Mouse (Mus musculus) adrenal gland, postnatal 25 days (tissue): ENCODE measurements around the gene Hes1. TPM values are rescaled to one million over a fixed set of nuclear protein-coding genes. Genes with fewer than 3 reads are reported as not detected.
"Not testable (repeated sequence)": the region's sequence is repeated elsewhere in the genome, so short reads cannot be mapped to it uniquely, and the experiment has no call there.

ENCODE experiments used
- DNase-seq: peaks from one replicate; pipeline ENCODE4 v3.0.0; 2021; ENCODE audit warnings: mixed read lengths
- total RNA-seq: library from RNA; stranded (reverse); gene quantifications from 2 replicates; pipeline ENCODE4 v1.2.3, GENCODE M21; 2021

Hes1 gene
- total RNA-seq, 1 experiment from 2014 or later = 32.5 TPM

DNA sequence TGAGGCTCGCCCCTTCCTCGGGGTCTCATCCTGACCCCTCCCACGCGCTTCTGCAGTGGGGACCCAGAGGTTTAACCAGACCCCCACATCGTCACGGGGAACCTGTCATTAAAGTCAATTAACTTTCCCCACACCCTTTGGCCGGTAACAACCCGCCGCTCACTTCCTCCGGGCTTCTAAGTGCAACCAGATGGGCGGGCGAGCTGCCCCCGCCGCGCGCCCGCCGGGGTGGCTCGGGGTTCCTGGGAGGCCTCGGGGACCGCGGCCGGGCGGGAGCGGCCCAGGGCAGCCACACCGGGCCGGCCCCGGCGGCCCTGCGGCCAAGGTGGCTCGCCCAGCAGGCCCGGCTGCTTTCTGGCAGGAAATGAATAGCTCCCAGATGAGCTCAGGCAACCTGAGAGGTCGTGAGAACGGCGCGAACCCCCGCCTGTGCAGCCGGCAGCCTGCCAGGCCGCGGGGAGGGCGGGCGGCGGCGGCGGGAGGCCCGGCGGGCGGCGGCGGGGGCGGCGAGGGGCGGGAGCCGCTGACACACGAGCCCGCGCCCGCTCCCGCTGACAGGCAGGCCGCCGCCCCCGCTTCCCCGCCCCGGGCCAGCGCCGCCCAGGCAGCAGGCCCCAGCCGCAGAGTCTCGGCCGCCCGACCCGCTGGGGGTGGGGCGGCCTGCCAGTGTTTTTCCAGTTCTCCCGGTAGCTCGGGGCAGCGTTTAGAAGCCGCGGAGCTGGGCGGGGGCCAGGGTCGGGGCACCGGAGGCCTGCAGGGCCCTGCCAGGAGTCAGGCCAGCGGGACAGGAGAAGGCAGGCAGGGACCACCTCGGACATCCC lies 6.0 kb downstream of the Hes1 start:
- DNase-seq = peak; percentile 95

DNA sequence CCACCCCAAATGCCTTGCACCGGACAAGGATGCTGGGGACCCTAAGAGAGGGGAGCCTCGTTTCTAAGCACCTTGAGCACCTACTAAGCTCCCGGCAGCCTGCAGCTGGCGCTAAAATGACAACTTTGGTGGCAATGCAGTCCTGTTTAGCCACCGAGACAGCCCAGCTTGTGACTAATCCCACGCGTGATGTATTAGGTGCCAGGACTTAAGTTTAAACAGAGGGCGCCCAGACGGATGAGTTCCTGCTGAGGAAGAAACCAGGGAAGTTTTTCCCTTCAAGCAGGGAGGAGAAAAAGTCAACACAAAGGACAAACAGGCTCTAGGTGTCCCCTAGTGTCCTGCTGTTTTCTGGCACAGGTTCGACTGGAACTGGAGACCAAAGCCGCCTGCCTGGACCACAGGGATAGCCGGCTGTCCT lies 6.6 kb downstream of the Hes1 start:
- DNase-seq = no peak

DNA sequence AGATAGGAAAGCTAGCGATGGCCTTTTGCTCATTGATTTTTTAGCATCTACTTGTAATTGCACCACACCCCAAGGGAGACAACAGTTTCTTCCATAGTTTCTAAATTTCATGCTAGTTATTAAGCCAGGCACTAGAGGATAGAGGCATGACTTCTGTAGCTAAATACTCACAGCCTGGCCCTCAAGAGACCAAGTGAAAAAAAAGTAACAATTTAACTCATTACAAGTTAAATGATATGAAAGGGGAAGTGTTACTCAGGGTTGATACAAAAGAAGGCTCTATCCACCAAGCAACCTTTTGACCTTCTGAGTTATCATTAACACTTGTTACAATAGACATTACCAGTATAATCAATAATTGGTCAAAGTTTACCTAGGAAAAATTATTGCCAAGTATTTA lies 9.1 kb downstream of the Hes1 start:
- no peak for DNase-seq

DNA sequence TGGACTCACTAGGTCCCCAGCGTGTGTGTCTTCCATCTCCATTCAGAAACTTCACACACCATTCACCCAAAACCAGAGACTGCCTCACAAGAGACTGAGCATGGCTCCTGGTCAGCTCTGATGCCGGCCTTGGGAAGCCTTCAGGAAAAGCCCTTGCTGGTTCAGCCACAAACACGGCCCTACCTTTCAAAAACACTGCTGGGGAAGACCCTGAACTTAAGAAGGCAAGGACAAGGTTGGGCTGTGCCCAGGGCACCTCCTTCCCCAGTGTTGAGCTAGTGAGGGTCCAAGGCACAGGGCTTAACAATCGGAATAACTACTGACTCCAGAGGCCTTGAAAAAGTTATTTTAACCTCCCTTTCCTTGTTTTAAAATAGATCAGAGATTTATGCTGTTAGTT lies 17.3 kb downstream of the Hes1 start:
- no peak for DNase-seq

DNA sequence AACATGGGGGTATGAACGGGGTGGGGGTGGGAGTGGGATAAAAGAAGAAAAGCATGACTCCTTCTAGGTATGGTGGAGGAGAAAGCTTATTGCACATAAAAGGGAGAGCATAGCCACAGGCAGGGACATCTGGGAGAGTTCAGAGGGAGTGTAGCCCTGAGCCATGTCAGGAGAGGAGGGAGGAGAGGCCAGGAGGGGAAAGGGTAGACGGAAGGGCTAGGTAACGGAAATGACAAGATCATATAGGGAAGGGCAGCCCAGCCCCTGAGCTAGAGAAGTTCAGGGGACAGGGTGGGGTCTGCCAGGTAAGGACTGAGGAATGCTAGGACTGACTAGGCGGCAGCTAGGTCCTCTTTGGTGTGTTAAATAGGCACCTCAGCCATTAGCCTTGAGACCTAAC lies 17.8 kb downstream of the Hes1 start:
- DNase-seq = no peak

DNA sequence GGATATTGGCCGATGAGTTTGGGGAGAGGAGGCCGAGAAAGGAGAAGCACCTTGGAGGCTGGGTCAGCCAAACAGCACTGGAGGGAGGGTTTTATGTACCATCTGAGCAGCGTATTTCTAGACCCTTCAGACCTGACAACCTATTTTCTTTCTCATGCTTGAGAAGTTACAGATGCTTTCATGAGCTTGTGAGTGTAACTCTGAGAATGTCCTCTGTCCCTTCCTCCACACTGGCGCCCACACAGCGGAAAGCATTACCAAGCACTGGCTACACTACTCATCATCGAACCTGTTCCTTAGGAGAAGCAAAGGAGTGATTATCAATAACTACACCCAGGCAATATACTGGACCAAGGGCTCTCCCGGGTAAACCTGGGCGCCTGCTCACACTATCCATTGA lies 18.8 kb downstream of the Hes1 start:
- DNase-seq = no peak

DNA sequence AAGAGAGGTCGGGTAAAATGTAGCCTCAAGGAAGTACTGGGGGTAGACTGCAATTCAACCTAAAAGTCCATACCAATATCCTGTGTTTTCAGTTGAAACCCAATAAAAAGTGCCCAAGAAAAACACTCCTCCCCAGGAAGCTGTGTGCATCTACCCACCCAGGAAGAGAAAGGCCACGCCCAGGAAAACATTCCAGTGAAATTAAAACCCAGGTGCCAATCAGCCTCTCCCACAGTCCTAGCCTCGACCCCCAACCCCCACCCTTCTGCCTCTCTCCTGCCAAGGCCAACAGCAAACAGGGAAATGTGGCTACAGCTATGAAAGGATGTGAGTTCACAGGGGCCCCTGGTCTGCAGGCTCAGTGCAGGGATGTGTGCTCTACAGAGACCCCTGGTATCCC lies 19.4 kb downstream of the Hes1 start:
- DNase-seq = no peak

DNA sequence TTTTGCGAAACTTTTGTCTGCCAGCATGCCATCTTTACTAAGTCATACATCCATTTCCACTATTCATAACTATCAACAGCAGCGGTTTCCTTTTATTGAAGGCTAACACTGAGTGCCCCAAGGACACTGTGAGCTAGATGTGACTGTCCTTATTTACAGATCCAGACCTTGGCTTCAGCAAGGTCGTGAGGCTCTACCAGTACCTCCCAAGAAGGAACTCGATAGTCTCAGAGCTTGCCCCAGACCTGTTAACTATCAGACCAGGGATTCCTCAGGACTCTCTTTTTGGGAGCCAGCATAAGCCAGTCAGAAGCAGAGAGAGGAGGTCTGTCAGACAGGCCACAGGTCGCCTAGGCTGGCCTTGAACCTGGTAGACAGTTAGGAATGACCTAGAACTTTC lies 24.5 kb downstream of the Hes1 start:
- DNase-seq = no peak

DNA sequence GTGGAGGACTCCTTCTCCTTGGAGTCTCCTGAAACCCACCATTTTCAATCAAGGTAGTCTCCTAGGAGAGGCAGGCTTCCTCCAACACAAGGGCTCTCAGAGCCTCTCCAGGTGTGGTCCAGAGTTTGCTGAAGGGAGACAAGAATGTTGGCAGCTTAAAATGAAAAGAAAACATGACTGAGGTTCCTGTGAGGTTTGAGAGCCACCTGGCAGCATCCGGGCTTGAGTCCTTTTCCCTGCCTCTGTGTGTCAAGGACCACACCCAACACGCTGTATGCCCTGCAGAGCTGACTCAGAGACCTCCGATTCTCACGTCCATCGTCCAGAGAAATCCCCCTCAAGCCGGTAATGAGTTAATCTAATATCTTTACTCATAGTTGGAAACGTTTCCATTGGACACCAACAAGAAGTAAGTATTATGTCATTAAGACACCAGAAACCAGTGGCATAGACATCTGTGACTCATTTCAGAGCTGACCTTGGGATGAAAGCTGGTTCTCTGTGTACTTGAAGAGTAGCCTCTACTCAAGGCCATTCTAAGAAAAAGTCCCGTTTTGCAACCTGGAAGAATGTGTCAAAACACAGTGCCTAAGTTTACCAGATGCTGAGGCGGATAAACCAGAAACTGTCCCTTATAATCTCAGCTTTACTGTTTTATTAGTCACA lies 26.1 kb downstream of the Hes1 start:
- no peak for DNase-seq

DNA sequence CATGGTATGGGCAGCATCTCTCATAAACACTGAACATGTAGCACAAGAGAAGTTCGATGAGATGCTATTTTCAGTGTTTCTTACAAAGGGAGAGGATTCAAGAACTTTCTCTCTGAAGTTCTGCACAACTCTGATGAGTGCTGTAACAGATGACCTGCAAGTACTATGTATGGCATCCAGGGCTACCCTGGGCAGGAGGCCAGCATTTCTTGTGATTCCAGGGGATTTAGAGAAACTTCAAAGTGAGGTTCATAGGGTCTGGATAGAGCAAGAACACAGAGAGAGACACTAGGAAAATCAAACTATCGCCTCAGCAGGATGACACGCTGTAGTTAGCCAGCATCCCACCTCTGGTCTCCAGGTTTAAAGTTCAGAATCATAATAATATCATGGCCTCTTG lies 31.9 kb downstream of the Hes1 start:
- DNase-seq = no peak

DNA sequence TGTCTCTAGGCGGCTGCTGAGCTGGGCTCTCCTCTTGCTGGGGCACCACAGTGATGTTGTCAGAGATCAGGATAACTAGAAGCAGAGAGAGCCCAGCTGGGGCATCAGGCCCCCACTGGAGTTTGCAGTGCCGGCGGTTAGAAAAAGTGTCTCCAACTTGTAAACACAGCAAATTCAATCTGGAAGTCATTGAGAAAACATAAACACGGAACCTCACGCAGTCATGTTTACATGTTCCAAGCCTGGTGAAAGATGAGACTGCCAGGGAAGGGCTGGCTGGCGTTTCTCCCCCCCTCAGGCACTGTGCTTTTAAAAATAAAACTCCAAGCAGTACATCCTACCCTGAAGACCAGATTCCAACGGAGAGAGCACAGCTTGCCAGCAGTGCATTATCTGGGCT lies 32.3 kb downstream of the Hes1 start:
- no peak for DNase-seq

DNA sequence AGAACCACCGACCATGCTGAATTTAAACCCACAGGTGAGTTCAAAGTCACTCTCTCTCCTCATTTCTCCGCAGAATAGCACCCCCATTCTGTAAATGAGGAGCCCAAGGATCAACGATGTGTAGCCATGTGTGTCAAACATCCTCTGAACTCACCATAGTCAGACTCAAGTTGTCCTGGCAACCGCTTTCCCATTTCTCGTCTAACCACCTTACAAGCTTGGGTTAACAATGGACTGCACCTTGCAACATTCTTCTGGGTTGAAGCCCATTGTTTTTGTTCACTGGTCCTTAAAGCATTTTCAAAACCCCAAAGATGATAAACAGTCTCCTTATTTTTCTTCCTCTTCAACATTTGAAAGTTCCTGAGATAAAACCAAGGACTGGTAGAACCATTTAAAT lies 34.9 kb downstream of the Hes1 start:
- no peak for DNase-seq

DNA sequence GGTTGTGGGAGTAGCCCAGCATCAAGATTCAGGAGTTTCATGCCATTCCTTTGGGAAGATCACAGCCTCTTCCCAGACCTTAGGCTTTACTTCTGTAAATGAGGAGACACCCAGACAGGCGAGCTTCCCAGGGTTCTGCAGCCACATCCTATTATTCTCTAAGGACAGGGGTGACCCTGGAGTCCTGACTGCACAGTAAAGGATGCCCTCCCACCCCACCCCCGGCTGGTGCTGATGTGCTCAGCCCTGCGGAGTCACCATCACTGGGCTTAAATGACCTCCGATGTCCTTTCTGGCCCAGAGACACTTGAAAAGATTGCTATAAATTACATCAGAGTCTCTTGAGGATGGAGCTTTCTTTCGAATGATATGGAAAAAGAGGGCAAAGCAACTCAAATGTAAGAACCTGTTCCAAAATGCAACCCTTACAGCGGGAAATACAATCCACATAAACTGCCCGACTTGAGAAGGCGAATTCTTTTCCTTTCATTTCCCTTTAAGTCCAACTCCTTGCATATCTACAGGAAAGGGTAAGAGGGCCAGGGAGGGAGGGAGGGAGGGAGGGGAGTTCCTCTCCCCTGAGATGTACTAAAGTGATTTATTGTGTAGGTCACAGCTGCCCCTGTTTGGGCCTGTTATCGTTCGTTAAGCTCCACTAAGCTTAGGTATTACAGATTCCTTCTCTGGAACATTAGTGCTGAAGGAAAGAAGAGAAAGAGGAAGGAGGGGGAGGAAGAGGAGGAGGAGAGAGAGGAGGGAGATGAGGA lies 38.1 kb downstream of the Hes1 start:
- DNase-seq = no peak

DNA sequence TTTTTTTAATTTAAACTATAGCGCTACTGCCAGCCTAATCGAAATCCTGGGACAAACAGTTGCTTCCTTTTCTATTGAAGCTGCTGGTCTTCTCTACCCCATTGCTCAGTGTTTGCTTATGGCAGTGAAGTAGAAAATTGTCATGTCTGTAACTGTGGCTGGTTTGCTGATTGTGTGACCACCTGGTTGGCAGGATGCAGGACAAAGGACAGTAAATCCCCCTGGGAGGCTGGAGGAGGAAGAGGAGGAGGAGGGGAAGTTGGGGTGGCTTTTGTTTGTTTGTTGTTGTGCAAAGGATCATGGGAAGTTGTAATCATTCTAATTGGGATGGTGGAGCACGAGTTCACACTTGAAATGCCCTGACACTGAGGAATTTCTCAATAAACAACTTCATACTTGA lies 38.8 kb downstream of the Hes1 start:
- DNase-seq = no peak

DNA sequence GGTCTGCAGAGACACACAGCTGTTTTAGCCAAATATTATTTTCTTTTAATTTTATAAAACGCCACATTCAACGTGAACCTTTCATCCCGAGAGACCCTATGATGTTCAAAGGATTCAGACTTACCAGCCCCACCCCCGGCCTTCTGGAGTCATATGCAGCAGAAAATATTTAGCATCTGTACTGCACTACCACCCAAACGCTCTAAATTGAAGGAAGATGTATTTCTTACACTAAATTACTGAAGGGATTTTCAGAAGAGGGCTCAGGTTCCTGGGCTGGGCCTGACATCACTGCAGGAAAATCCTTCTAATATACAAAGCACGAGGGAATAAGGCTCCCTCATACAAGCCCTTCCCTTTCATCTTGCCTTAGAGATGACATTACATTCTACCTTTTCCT lies 39.3 kb downstream of the Hes1 start:
- no peak for DNase-seq

DNA sequence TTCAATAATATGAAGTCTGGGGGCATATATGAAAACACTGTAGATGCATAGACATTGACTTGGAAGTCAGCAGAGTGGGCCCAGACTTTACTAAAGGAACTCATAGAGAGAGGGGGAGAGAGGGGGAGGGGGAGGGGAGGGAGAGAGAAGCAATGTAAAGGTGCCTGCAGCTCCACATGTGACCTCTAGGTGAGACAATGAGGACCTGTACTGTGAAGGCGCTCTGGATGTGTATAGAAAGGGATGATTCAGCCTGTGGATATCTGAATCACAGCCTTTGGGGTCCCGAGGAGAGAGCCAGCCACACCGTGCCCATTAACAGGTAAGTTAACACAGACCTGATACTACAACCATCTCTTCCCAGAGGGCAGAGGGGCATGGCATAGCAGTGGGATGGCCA lies 40.2 kb downstream of the Hes1 start:
- DNase-seq = no peak

DNA sequence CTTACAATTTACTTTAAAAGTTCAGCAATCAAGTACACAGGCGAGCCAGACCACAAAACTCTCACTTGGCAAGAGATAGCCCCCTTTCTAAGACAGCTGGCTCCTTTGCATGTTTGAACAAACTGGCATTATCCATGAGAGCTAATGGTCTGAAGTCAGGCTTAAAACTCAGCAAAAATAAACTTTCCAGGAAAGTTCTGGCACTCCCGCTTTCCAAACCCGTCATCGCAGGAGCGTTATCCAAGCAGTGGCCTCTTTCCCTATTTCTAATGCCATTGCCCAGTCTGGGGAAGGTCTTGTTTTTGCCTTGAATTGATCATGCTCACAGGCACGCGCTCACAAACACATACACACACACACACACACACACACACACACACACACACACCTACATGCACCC lies 41.3 kb downstream of the Hes1 start:
- no peak for DNase-seq

DNA sequence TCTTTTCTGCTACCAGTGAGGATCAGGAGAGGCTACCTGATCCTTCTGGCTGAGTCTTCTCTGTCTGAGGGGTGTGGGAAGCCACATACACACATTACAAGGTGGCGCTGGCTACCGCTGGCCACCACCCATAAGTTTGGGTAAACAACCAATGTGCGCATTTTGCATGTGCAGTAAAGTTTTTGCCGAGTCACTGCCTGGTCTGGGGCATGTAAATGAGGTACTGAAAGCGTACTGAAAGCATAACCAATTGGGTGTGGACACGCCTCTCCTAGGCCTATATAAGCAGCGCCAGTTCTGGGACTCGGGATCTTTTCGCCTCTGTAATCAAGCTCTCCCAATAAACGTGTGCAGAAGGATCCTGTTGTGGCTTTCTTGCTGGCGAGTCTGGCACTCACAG lies 44.0 kb downstream of the Hes1 start:
- not testable (repeated sequence) for DNase-seq

DNA sequence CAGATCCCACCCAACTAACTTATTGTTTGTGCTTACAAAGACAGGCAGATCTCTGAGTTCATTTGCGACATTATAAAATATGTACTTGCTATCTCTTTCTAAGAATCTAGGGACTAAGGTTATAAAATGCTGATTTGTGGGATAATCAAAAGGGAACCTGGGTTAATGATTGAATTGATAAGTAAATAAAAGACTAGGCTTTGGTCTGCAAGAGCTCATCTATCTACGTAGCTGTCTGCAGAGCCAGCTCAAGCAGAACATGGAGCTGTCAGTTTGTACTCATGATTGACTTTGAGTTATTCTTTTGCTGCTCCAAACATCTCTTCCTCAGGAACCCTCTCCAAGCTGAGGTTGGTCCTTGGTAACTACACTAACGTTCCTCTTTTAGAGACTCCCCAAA lies 46.3 kb downstream of the Hes1 start:
- no peak for DNase-seq

DNA sequence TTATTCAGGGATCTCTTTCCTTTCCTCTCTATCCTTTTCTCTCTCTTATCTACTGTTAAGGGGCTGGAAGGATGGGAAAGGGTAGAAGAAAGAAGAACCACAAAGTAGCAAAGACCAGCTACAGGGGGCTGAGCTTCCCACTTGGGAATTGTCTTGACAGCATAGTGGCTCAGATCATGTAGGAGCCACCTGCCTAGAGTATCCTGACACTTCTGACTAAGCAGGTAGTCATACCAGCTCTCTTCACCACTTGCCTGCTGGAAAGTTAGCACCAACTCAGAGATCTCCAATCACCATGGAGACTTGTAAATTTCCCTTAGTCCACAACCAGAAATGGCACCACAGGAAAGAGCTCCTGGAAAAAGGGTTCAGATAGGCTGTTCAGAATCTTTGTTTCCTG lies 46.9 kb downstream of the Hes1 start:
- DNase-seq = no peak

DNA sequence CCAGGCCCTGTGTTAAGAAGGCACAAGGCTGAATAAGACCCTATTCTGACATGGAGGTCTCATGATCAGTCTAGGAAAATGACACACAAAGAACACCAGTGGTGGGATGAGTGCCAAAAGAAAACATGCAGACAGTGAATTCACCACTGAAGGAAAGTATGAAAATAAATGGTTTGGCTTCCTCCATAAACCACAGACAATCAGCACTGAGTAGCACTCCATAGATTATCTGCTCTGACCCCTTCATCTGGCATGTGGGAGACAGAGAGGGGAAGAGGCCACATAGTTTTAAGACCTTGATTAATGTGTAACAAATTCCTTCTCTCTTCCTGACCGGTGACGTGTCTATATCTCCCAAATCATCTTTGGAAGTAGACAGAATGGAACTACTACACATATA lies 47.4 kb downstream of the Hes1 start:
- DNase-seq = no peak

DNA sequence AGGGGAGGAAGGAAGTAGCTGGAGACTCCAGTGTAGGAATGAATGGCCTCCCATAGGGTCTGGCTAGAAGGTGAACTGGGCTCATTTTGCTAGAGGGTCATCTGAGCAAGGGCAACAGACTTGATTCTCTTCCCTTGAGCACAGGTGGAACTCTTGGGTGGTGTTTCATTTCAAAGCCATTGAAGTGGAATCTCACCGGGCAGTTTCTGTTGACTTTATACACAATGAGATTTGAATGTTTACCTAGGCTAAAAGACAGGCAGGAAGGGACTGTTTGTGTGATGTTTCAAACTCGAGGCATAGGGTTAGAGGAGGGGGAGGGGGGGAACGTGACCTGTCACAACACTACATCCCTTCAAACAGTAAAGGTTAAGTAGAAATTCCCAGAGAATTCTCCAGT lies 49.0 kb downstream of the Hes1 start:
- no peak for DNase-seq

DNA sequence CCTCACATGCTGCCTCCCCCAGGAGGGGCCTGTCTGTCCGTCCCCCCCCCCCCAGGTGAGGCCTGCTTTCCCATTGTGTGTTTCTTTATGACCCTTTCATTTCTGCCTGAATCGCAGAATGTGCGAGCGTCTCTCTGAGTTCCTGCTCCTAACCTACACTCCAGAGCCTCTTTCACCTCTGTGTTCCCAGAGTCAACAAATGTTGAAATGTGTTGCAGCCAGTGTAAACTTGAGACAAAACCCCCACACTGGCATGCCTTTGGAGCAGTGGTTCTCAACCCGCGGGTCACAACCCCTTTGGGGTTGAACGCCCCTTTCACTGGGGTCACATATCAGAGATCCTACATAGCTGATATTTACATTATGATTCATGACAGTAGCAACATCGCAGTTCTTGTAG lies 49.6 kb downstream of the Hes1 start:
- DNase-seq = no peak
